In genomic region chr4:51657325-51657724, GRCm38 (mm10) we compare ENCODE assay signal across 18 mouse cellular contexts.
A peak's percentile ranks its signal among the peaks of the same experiment; 100 is the strongest.
DNase-seq lines count a peak whose midpoint lies in the region; TF ChIP-seq lines count a peak whose summit lies in the region.
"Had no signal": no experiment of that assay in that cellular context is flagged by ENCODE, and none has a peak within 500 bp of the region (broad histone marks: within the 10 kb centered on the region; RNA-seq: fewer than 3 reads in every experiment).

No protein-coding gene starts in this region.

- WGBS in thymus, adult 2 months: 88% methylated on average over 2 of the region's 2 CpGs

- H3K4me1 ChIP-seq in brown adipose tissue, adult 24 weeks (ENCODE audit: control insufficient read depth, insufficient read depth, insufficient read length, low read length): 0 out of 2 replicates have a peak, but pooled peaks cover 2% of the 10 kb centered on the region
- H3K4me1 ChIP-seq in thymus, adult 2 months (replicated peaks; ENCODE audit: control insufficient read depth, insufficient read depth, low read length): no peaks in the 10 kb centered on the region
- H3K4me1 ChIP-seq: embryonic facial prominence, embryonic 15.5 days; forebrain, embryonic 15.5 days; heart, embryonic 12.5 days; hindbrain, embryonic 12.5 days had no signal

- no peaks in the 10 kb centered on the region for H3K27me3 ChIP-seq in thymus, adult 2 months (ENCODE audit: control insufficient read depth, insufficient read depth, low read length)
- H3K27me3 ChIP-seq: embryonic facial prominence, embryonic 15.5 days; forebrain, embryonic 15.5 days; heart, embryonic 12.5 days; hindbrain, embryonic 12.5 days; Patski had no signal

- no peak for TF ChIP-seq CTCF in thymus, adult 2 months (IDR thresholded peaks at IDR 0.05; ENCODE audit: borderline replicate concordance, control insufficient read depth, extremely low read depth, insufficient read depth, low read length, poor library complexity)

- no peak overlapping the region for H3K4me3 ChIP-seq in brown adipose tissue, adult 24 weeks (ENCODE audit: insufficient read depth, low read depth, low read length)
- H3K4me3 ChIP-seq in thymus, adult 2 months (ENCODE audit: control insufficient read depth, insufficient read depth, low read length): no peak overlapping the region
- H3K4me3 ChIP-seq: embryonic facial prominence, embryonic 15.5 days; erythroblast, embryonic 14.5 days; forebrain, embryonic 15.5 days; heart, embryonic 12.5 days; hindbrain, embryonic 12.5 days had no signal

- intact Hi-C loops in gastrocnemius, postnatal 36 days (cut with DNase I): no loop called here

- peak; percentile 5 for DNase-seq in cerebellum, postnatal 25 days
- no peak for DNase-seq in cerebellum, postnatal 36 days
- peak; percentile 49 for DNase-seq in NIH3T3 (ENCODE audit: low read depth)
- no peak for DNase-seq in thymus, adult 2 months
- no peak for DNase-seq in gastrocnemius, postnatal 36 days
- DNase-seq: adrenal gland, postnatal 25 days; cerebellum, adult 8-10 months; heart, postnatal 36 days; kidney, adult 11 months; kidney, adult 9 months had no signal

- no peak for TF ChIP-seq POLR2A in thymus, adult 2 months (IDR thresholded peaks at IDR 0.05; ENCODE audit: control insufficient read depth, extremely low read depth, insufficient read depth, low read length, poor library complexity)

- H3K27ac ChIP-seq in brown adipose tissue, adult 24 weeks (replicated peaks; ENCODE audit: low read depth, low read length): peak overlapping the region; percentile 26; the same call in 1 of the 2 replicates
- no peak overlapping the region for H3K27ac ChIP-seq in thymus, adult 2 months (ENCODE audit: control insufficient read depth, insufficient read depth, low read length)
- H3K27ac ChIP-seq: embryonic facial prominence, embryonic 15.5 days; forebrain, embryonic 15.5 days; hindbrain, embryonic 12.5 days; hindbrain, postnatal 0 days had no signal

- no peaks in the 10 kb centered on the region for H3K36me3 ChIP-seq in thymus, adult 2 months (ENCODE audit: control insufficient read depth, insufficient read depth, low read length)
- H3K36me3 ChIP-seq: embryonic facial prominence, embryonic 15.5 days; forebrain, embryonic 15.5 days; heart, embryonic 12.5 days; hindbrain, embryonic 12.5 days had no signal

Comparison
In these comparisons a context has a peak if more than half of its experiments do, and no peak if none do; other contexts are left out.
1. DNase-seq: peak in cerebellum, postnatal 25 days (2 of 2) and NIH3T3 (single experiment); none in cerebellum, postnatal 36 days (0 of 2), thymus, adult 2 months (single experiment) and gastrocnemius, postnatal 36 days (0 of 2).